Mouse (Mus musculus) left cerebral cortex, adult 18-20 months (tissue): ENCODE measurements around the gene Tmem44. TPM values are rescaled to one million over a fixed set of nuclear protein-coding genes. Genes with fewer than 3 reads are reported as not detected.

ENCODE experiments used
- DNase-seq, 2 experiments: peaks; one replicate each; pipeline ENCODE4 v3.0.0; 2021 to 2022; ENCODE audit warnings: low spot score in 2 of 2, mixed read lengths in 1 of 2
- total RNA-seq, 2 experiments: library from RNA; stranded (reverse); gene quantifications; 2 replicates each; pipeline ENCODE4 v1.2.3; 2021

Gene Tmem44
- total RNA-seq, 2 experiments from 2014 or later: 60.4 to 64.9 TPM

GRCm38 (mm10) chr16:30554109-30554508, 3.5 kb upstream of the Tmem44 start:
- no peak for DNase-seq

DNA sequence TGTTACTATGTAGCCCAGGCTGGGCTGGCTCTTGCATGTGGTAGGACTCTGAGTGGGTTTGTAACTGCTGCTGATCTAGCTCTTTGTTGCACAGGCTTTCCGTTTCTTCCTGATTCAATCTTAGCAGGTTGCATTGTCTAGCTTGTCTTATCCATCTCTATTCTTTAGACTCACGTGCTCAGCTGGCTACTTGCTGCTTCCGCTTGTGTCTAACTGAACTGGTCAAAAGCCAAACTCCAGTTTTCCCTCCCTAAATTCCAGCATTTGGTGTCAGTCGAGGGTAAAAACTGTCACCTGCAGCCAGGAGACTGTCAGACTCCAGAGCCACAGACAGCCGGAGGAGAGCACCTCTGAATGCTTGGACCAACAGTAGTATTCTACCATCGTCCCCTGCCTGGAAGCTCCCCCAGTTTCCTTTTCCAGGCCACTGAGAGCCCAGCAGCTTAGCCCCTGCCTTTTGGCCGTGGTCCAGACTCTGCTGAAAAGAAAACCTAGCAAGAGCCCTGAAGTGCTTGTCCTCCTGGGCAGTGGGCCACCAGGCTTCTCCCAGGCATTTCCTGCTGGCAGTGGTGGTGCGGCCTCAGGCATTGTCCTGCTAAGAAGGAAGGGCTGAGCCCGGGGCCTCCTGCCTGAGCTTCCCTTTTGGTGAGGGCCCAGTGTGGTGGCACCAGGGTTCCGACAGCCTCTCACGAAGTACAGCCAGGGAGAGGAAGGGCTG, 2.1 kb upstream of the Tmem44 start:
- peak; percentile 44 to 64 for DNase-seq

- peak; percentile 77 to 84 for DNase-seq
These were observed 485 bp downstream of the Tmem44 start for GRCm38 (mm10) chr16:30549966-30550747.

DNA sequence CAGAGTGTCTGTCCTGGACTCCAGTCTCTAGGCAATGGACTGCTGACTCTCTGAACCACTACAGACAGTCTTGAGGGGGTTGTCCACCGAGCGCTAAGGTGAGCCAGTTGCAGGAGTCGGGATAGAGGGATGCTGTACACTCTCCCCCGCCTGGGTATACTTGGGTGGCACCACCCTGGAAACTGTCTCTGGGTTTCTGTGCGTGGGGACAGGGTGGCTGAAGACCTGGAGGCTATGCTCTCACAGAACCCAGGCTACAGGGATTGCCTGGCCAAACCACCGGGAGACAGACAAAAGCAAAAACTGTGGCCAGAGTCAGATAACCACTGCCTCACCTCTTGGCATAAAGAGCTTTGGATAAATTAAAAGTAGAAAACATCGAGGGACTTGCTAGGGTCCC, 1.1 kb downstream of the Tmem44 start:
- no peak for DNase-seq

DNA sequence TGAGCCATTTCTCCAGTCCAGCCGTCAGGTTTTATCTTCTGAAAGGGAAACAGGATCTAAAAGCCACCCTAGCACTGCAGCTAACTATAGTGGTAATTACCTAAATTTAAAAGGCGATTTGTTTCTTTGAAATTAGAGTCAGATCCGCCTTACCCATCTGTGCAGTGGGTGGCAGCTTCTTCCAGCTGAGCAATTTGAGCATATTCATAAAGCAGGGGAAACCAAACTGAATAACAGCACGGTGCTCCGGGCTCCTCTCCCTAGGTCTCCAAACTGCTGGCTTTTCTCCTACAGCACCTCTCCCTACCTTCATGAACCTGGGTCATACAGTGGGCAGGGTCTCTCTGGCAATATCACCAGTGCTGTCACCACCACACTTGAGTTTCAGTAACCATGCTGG, 2.4 kb downstream of the Tmem44 start:
- peak in 1 of 2 experiments; percentile 62 for DNase-seq

DNA sequence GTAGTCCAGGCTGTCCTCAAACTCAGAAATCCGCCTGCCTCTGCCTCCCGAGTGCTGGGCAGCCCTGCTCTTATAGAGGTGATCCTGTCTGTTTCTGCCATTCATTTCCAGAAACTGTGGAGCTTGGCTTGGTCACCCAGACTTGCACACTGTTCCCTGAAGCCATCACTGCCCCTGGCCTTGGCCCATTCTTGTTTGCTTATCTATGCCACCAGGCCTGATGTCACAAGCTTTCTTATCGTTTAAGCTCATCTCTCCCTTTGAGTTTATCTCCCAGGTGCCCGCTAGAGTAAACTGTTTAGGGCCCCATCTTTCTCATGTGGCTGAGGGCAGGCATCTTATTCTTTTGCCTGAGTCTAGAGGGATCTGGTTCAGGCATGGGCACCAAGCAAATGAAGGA, 5.9 kb downstream of the Tmem44 start:
- DNase-seq: no peak

- no peak for DNase-seq
These were observed 7.3 kb downstream of the Tmem44 start for GRCm38 (mm10) chr16:30543386-30543785.

- no peak for DNase-seq
These were observed 7.8 kb downstream of the Tmem44 start for GRCm38 (mm10) chr16:30542826-30543225.

DNA sequence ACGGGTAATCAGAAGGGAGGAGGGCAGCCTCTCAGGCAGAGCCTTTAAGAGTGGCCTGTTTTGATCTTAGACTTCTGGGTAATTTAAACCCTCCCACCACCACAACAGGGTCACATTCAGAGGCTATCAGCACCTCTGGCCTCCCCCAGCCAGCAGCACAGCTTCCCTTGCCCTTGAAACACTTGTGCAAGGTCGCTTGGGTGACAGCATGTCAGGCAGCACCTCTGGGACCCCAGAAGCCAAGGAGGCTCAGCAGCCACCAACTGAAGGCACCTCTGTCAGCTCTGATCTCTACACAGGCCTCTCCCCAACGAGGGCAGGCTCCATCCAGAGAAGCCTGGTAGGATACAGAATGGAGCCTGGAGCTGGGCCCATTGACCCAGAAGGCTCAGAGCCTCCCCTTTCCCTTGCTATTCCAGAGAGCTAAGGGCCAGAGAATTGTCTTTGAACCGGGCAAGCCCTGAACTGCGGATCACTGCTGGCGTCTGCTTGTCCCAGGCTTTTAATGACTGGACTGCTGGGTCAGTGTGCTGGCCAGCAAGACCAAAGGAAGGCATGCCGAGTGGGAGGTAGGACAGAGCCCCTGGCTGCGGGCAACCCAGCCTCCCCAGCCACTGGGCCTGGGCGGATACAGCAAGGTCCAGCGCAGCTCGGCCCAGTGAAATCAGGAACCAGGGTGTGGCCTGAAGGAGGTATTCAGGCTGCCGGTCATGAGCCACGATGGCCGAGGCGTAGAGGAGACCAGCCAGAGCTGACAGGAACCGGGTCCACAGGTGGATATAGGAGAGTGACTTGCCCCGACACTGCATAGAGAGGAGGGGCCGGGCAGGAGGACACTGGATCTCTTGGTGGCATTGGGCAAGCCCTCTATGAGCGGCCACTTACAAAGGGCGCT, 10.3 kb downstream of the Tmem44 start:
- DNase-seq: no peak

- peak in 1 of 2 experiments; percentile 52 for DNase-seq
These were observed 11.2 kb downstream of the Tmem44 start for GRCm38 (mm10) chr16:30539433-30539832.

DNA sequence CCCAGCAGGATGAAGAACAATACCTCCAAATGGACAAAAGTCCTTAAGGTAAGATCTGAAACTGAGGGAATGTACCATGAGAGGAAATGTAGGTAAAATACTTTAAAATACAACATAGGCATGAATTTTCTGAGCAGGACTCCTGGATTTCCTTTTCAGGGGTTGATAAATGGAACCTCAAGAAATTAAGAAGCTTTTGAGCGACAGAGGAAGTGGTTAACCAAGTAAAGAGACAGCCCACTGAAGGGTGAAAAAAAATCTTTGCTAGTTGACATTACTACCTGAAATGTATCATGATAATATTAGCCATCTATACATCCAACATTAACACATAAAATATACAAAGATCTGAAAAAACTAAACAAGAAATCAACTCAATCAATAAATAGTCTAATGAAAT, 15.6 kb downstream of the Tmem44 start:
- DNase-seq: no peak

GRCm38 (mm10) chr16:30533592-30533991, 17.1 kb downstream of the Tmem44 start:
- DNase-seq: no peak

GRCm38 (mm10) chr16:30532929-30533328, 17.7 kb downstream of the Tmem44 start:
- no peak for DNase-seq

DNA sequence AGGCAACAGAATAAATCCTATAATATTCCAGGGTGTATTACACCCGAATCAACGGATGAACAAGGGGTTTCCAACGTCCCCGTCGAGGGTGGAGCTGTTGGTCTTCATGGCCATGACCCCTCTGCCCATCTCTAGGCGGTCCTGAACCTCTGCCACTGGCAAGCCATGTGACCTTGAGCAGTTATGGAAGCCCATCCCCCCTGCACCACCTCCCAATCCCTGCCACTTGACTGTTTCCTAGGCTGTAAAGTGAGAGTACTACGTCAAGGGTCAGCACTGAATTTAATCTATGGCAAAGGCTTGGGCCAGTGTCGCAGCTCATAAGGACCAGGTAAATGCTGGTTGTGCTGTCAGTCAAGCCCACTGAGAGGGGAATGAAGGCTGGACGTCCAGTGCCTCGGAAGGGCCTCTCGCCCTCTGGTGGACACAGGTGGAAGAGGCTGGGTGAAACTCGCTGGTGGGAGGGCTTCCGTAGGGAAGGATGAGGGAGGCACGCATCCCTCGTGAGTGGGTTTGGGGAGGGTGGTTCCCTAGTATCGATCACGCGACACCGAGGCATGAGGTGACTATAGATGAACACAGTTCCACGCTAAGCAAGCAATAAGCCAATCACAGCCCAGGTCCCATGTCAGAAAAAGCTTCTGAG, 18.8 kb downstream of the Tmem44 start:
- no peak for DNase-seq

DNA sequence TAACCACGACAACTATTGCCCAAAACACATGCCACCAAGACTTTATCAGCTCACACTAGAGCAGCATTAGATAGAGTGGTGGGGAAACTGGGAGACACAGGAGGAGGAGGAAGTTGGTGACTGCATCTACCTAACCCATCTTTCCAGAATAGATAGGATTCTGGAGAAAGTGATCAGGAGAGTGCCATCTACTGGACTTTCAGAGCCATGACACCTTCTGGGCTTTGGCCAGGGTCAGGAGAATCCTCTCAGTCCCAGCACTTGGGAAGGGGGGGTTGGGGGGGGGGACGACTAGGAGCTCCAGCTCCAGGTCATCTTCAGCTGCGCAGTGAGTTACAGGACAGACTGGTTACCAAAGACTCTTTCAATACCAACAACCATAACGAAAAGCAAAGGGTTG, 19.8 kb downstream of the Tmem44 start:
- no peak for DNase-seq

GRCm38 (mm10) chr16:30528386-30528785, 22.3 kb downstream of the Tmem44 start:
- DNase-seq: no peak

DNA sequence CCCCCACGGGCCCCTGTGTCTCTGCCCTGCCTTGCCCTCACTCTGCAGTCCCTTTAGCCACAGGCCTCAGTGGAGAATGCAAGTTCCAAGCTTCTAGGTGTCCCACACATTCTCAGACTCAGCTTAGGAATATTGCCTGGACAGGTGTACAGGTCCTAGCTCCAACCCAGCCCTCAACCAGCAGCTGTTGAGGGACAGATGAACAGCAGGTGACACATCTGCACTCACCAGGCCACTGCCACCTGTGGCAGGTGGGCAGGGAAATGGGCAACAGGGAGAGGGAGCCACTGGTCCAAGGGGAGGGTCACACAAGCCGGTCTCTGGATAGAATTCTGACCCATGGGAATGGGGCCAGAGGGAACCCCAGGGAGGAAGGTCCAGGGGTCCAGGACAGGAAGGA, 22.8 kb downstream of the Tmem44 start:
- no peak for DNase-seq

- peak in 1 of 2 experiments; percentile 56 for DNase-seq
These were observed 24.9 kb downstream of the Tmem44 start for GRCm38 (mm10) chr16:30525756-30526155.

GRCm38 (mm10) chr16:30524481-30524880, 26.2 kb downstream of the Tmem44 start:
- DNase-seq: no peak

GRCm38 (mm10) chr16:30522253-30522940, 28.2 kb downstream of the Tmem44 start:
- DNase-seq: no peak
